Mouse (Mus musculus): ENCODE measurements around the gene Hsd3b2.

DNA sequence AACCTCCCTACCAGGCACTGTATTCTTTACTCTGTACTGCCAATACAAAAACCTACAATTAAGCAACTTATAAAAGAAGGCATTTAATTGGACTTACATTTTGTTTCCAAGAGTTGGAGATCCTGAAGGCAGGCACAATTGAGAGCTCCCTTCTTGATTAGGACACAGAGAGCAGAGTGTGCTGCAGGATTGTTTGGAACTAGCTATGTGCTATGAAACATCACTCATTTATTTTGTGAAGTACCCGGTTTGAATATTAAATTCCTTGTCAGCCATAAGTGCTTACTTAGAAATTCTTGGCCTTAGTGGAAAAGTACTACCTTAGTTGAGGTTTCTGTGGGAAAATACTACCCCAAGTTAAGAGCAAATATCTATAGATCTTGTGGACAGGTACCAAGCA, at the start of gene Hsd3b2:
- TF ChIP-seq GATA1 (IDR thresholded peaks at IDR 0.05; ENCODE audit: borderline replicate concordance, low read length), result no peak
- TF ChIP-seq FLI1 (IDR thresholded peaks at IDR 0.05; ENCODE audit: low read length), result no peak

All from megakaryocyte, embryonic 14.5 days (primary cell).